Mouse (Mus musculus) embryonic fibroblast, embryonic 13.5 days (primary cell): ENCODE measurements around the gene Hs3st2.

Experiments
- CTCF ChIP-seq: IDR thresholded peaks from 2 replicates; pipeline ENCODE4 v1.5.1; 2011; ENCODE audit warnings: mild to moderate bottlenecking, control low read depth, low read length, moderate library complexity, borderline replicate concordance; ENCODE audit not compliant: insufficient read depth
- POLR2A ChIP-seq: IDR thresholded peaks from 2 replicates; pipeline ENCODE4 v1.6.1; 2011; ENCODE audit warnings: low read depth, mild to moderate bottlenecking, control low read depth, low read length, moderate library complexity

DNA sequence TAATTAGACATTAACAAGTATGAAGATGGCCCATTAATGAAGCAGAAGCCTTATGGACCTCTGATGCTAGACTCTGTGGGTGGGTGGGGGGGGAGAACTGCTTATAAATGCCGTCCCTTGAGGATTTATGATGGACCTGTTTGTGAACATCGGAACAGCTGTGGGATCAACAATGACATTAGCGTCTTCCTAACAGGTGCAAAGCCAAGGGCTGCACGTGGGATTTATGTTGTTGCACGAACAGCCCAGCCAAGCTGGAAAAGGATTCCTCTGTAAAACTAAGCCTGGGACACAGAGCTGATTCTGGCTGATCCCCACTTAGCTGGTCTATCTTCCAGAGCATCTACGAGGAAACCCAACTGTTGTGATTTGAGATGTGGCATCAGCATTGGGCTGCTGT, 69.0 kb downstream of the Hs3st2 start:
- no peak for TF ChIP-seq POLR2A
- TF ChIP-seq CTCF = no peak
